Mouse (Mus musculus) CH12.LX (cell line): Measurements from ENCODE around the gene Slc27a4. TPM values are rescaled to one million over a fixed set of nuclear protein-coding genes. Genes with fewer than 3 reads are reported as not detected.

Source experiments
- DNase-seq: peaks from one replicate; pipeline ENCODE4 v3.0.0-alpha.2; 2013; ENCODE audit errors: extremely low read depth
- H3K27ac ChIP-seq: 2 replicates; pipeline ENCODE4 v1.5.1; 2012; ENCODE audit warnings: low read depth, mild to moderate bottlenecking, control low read depth, moderate library complexity; ENCODE audit not compliant: insufficient read depth
- H3K27me3 ChIP-seq: replicated peaks from 2 replicates; pipeline ENCODE3; 2012; ENCODE audit warnings: inconsistent platforms
- H3K36me3 ChIP-seq, 2 experiments: replicated peaks in 1 of 2; 2 replicates each; pipeline versions ENCODE3 to v1.6.1; 2012; ENCODE audit warnings: inconsistent platforms in 1 of 2, low read length in 1 of 2, mild to moderate bottlenecking in 1 of 2, mixed read lengths in 1 of 2, moderate library complexity in 1 of 2; ENCODE audit not compliant: control insufficient read depth in 1 of 2, insufficient read depth in 1 of 2
- H3K4me1 ChIP-seq, 2 experiments: 2 replicates each; pipeline ENCODE4 v1.6.1; 2012; ENCODE audit warnings: inconsistent platforms in 1 of 2, moderate library complexity in 1 of 2; ENCODE audit not compliant: insufficient read depth in 2 of 2, control insufficient read depth in 1 of 2
- H3K4me2 ChIP-seq: 2 replicates; pipeline ENCODE4 v1.6.1; 2012; ENCODE audit warnings: low read depth, mild to moderate bottlenecking, control low read depth; ENCODE audit not compliant: poor library complexity, insufficient read depth, severe bottlenecking
- H3K4me3 ChIP-seq, 3 experiments: fragments of 150-350 bp in 1 of 3; sonication (generic) in 1 of 3; replicated peaks in 1 of 3; 2 replicates each; pipeline versions ENCODE3 to v1.5.1; 2011 to 2012; ENCODE audit warnings: low read depth in 2 of 3, low read length in 2 of 3, mild to moderate bottlenecking in 2 of 3, moderate library complexity in 2 of 3, control low read depth in 1 of 3, improper control_type of control experiment in 1 of 3, inconsistent platforms in 1 of 3, mixed read lengths in 1 of 3; ENCODE audit not compliant: poor library complexity in 1 of 3
- H3K79me2 ChIP-seq: replicated peaks from 2 replicates; pipeline ENCODE4 v1.6.1; 2012; ENCODE audit warnings: mild to moderate bottlenecking, moderate library complexity; ENCODE audit not compliant: control insufficient read depth, poor library complexity, insufficient read depth, severe bottlenecking; ENCODE audit errors: extremely low read depth
- H3K9ac ChIP-seq: 2 replicates; pipeline ENCODE4 v1.6.1; 2012; ENCODE audit warnings: low read depth, mild to moderate bottlenecking, control low read depth, moderate library complexity; ENCODE audit not compliant: insufficient read depth
- H3K9me3 ChIP-seq: replicated peaks from 2 replicates; pipeline ENCODE3; 2012; ENCODE audit warnings: low read length, inconsistent platforms, mixed read lengths
- BHLHE40 ChIP-seq: IDR thresholded peaks from 2 replicates; pipeline ENCODE4 v1.6.1; 2011; ENCODE audit warnings: mild to moderate bottlenecking, low read depth, low read length, improper control_type of control experiment
- CHD1 ChIP-seq: IDR thresholded peaks from 2 replicates; pipeline ENCODE4 v1.6.1; 2012; ENCODE audit warnings: low read depth, low read length, improper control_type of control experiment, inconsistent platforms
- CHD2 ChIP-seq: IDR thresholded peaks from 2 replicates; pipeline ENCODE4 v1.6.1; 2011; ENCODE audit warnings: low read length, improper control_type of control experiment
- CTCF ChIP-seq, 2 experiments: IDR thresholded peaks in 1 of 2; conservative IDR thresholded peaks in 1 of 2; 2 replicates each; pipeline ENCODE4 v1.5.1; 2011 to 2012; ENCODE audit warnings: low read depth in 2 of 2, low read length in 2 of 2, improper control_type of control experiment in 1 of 2, inconsistent platforms in 1 of 2, mild to moderate bottlenecking in 1 of 2, moderate library complexity in 1 of 2
- E2F4 ChIP-seq: IDR thresholded peaks from 2 replicates; pipeline ENCODE4 v1.6.1; 2011; ENCODE audit warnings: low read depth, low read length, improper control_type of control experiment; ENCODE audit not compliant: insufficient replicate concordance
- ELF1 ChIP-seq: IDR thresholded peaks from 2 replicates; pipeline ENCODE4 v1.6.1; 2014; ENCODE audit warnings: low read depth, mild to moderate bottlenecking, inconsistent platforms, low read length, improper control_type of control experiment
- EP300 ChIP-seq: IDR thresholded peaks from 2 replicates; pipeline ENCODE4 v1.6.1; 2011; ENCODE audit warnings: low read length, improper control_type of control experiment
- ETS1 ChIP-seq: conservative IDR thresholded peaks from 2 replicates; pipeline ENCODE4 v1.6.1; 2012; ENCODE audit warnings: low read depth, mild to moderate bottlenecking, inconsistent platforms, low read length, improper control_type of control experiment, moderate library complexity
- GABPA ChIP-seq: IDR thresholded peaks from 2 replicates; pipeline ENCODE4 v1.6.1; 2012; ENCODE audit warnings: low read depth, low read length, improper control_type of control experiment, inconsistent platforms; ENCODE audit not compliant: insufficient replicate concordance
- HCFC1 ChIP-seq: IDR thresholded peaks from 2 replicates; pipeline ENCODE4 v1.6.1; 2012; ENCODE audit warnings: low read depth, mild to moderate bottlenecking, inconsistent platforms, low read length, improper control_type of control experiment
- IRF4 ChIP-seq: IDR thresholded peaks from 2 replicates; pipeline ENCODE4 v1.6.1; 2014; ENCODE audit warnings: low read depth, mild to moderate bottlenecking, inconsistent platforms, low read length, improper control_type of control experiment
- JUN ChIP-seq: IDR thresholded peaks from 2 replicates; pipeline ENCODE4 v1.6.1; 2011; ENCODE audit warnings: low read depth, mild to moderate bottlenecking, low read length, improper control_type of control experiment, moderate library complexity; ENCODE audit not compliant: insufficient read depth
- JUND ChIP-seq: conservative IDR thresholded peaks from 2 replicates; pipeline ENCODE4 v1.6.1; 2011; ENCODE audit warnings: low read depth, low read length, improper control_type of control experiment
- KAT2A ChIP-seq: IDR thresholded peaks from 2 replicates; pipeline ENCODE4 v1.6.1; 2012; ENCODE audit warnings: low read length, improper control_type of control experiment, inconsistent platforms; ENCODE audit not compliant: insufficient replicate concordance
- MAFK ChIP-seq: IDR thresholded peaks from 2 replicates; pipeline ENCODE4 v1.6.1; 2011; ENCODE audit warnings: low read length, improper control_type of control experiment; ENCODE audit not compliant: insufficient replicate concordance
- MAX ChIP-seq: IDR thresholded peaks from 2 replicates; pipeline ENCODE4 v1.6.1; 2011; ENCODE audit warnings: low read length, improper control_type of control experiment
- MAZ ChIP-seq: IDR thresholded peaks from 2 replicates; pipeline ENCODE4 v1.6.1; 2012; ENCODE audit warnings: low read depth, mild to moderate bottlenecking, inconsistent platforms, low read length, improper control_type of control experiment, moderate library complexity
- MEF2A ChIP-seq: IDR thresholded peaks from 2 replicates; pipeline ENCODE4 v1.6.1; 2014; ENCODE audit warnings: low read depth, mild to moderate bottlenecking, inconsistent platforms, low read length, improper control_type of control experiment, borderline replicate concordance
- MXI1 ChIP-seq: IDR thresholded peaks from 2 replicates; pipeline ENCODE4 v1.6.1; 2011; ENCODE audit warnings: mild to moderate bottlenecking, low read depth, low read length, improper control_type of control experiment
- MYC ChIP-seq: IDR thresholded peaks from 2 replicates; pipeline ENCODE4 v1.6.1; 2011; ENCODE audit warnings: low read depth, mild to moderate bottlenecking, improper control_type of control experiment, low read length
- NELFE ChIP-seq: IDR thresholded peaks from 2 replicates; pipeline ENCODE4 v1.6.1; 2011; ENCODE audit warnings: low read depth, low read length, improper control_type of control experiment
- NRF1 ChIP-seq: IDR thresholded peaks from 2 replicates; pipeline ENCODE4 v1.6.1; 2014; ENCODE audit warnings: low read depth, mild to moderate bottlenecking, inconsistent platforms, low read length, improper control_type of control experiment, moderate library complexity
- PAX5 ChIP-seq: IDR thresholded peaks from 2 replicates; pipeline ENCODE4 v1.6.1; 2012; ENCODE audit warnings: low read length, inconsistent platforms, mixed read lengths
- POLR2A ChIP-seq: IDR thresholded peaks from 2 replicates; pipeline ENCODE4 v1.6.1; 2011; ENCODE audit warnings: low read depth, mild to moderate bottlenecking, improper control_type of control experiment, low read length
- POLR2AphosphoS2 ChIP-seq: IDR thresholded peaks from 2 replicates; pipeline ENCODE4 v1.6.1; 2011; ENCODE audit warnings: low read depth, low read length, improper control_type of control experiment
- RAD21 ChIP-seq: IDR thresholded peaks from 2 replicates; pipeline ENCODE4 v1.6.1; 2011; ENCODE audit warnings: low read depth, mild to moderate bottlenecking, low read length, improper control_type of control experiment, moderate library complexity
- RCOR1 ChIP-seq: conservative IDR thresholded peaks from 2 replicates; pipeline ENCODE4 v1.6.1; 2012; ENCODE audit warnings: low read depth, mild to moderate bottlenecking, inconsistent platforms, low read length, improper control_type of control experiment
- SIN3A ChIP-seq: IDR thresholded peaks from 2 replicates; pipeline ENCODE4 v1.6.1; 2012; ENCODE audit warnings: low read length, improper control_type of control experiment, inconsistent platforms
- SMC3 ChIP-seq: IDR thresholded peaks from 2 replicates; pipeline ENCODE4 v1.6.1; 2011; ENCODE audit warnings: low read depth, low read length, improper control_type of control experiment
- TBP ChIP-seq: conservative IDR thresholded peaks from 2 replicates; pipeline ENCODE4 v1.6.1; 2011; ENCODE audit warnings: low read depth, low read length, improper control_type of control experiment
- TCF12 ChIP-seq: IDR thresholded peaks from 2 replicates; pipeline ENCODE4 v1.6.1; 2014; ENCODE audit warnings: low read depth, mild to moderate bottlenecking, inconsistent platforms, low read length, improper control_type of control experiment
- UBTF ChIP-seq: IDR thresholded peaks from 2 replicates; pipeline ENCODE4 v1.6.1; 2012; ENCODE audit warnings: low read depth, mild to moderate bottlenecking, inconsistent platforms, low read length, improper control_type of control experiment, moderate library complexity
- USF1 ChIP-seq: IDR thresholded peaks from 2 replicates; pipeline ENCODE4 v1.6.1; 2014; ENCODE audit warnings: low read depth, mild to moderate bottlenecking, inconsistent platforms, low read length, improper control_type of control experiment
- USF2 ChIP-seq: conservative IDR thresholded peaks from 2 replicates; pipeline ENCODE4 v1.6.1; 2011; ENCODE audit warnings: low read depth, low read length, improper control_type of control experiment
- ZC3H11A ChIP-seq: IDR thresholded peaks from 2 replicates; pipeline ENCODE4 v1.6.1; 2012; ENCODE audit warnings: low read depth, mild to moderate bottlenecking, inconsistent platforms, low read length, improper control_type of control experiment
- ZKSCAN1 ChIP-seq: IDR thresholded peaks from 2 replicates; pipeline ENCODE4 v1.6.1; 2012; ENCODE audit warnings: low read depth, inconsistent platforms, low read length, improper control_type of control experiment, borderline replicate concordance
- ZMIZ1 ChIP-seq: IDR thresholded peaks from 2 replicates; pipeline ENCODE4 v1.6.1; 2012; ENCODE audit warnings: low read depth, mild to moderate bottlenecking, inconsistent platforms, low read length, improper control_type of control experiment
- ZNF384 ChIP-seq: IDR thresholded peaks from 2 replicates; pipeline ENCODE4 v1.6.1; 2012; ENCODE audit warnings: low read depth, low read length, improper control_type of control experiment, inconsistent platforms
- dilution Hi-C: fragments of 300-500 bp; cut with MboI; formaldehyde crosslinking; loops from 2 replicates; pipeline ENCODE4 v1.14.3; 2020; ENCODE audit warnings: low sequenced_read_pairs; ENCODE audit not compliant: extremely low pct_unique_long_range_greater_than_20kb, extremely low pct_ligation_motif_present
- in situ Hi-C: fragments of 300-500 bp; cut with MboI; formaldehyde crosslinking; loops from 3 replicates; pipeline ENCODE4 v1.14.3; 2019; ENCODE audit warnings: low sequenced_read_pairs, low pct_ligation_motif_present, low pct_unique_long_range_greater_than_20kb, mixed read lengths
- polyA plus RNA-seq: library from polyadenylated mRNA; unstranded; fragments of >175 nt; gene quantifications from 2 replicates; pipeline ENCODE4 v1.2.1, GENCODE M21; 2012; ENCODE audit warnings: low read depth; ENCODE audit not compliant: insufficient read length
- total RNA-seq, 2 experiments: library from RNA; depleted of rRNA; stranded (reverse); fragments of 300-350 nt in 1 of 2; fragments of >200 nt in 1 of 2; gene quantifications; 2 replicates each; pipeline ENCODE4 v1.2.3; 2012 to 2014

Slc27a4 gene
- total RNA-seq (2012; rRNA removed) (8.9 and 11.3 TPM in 2 replicates), total RNA-seq (2014; rRNA removed) (3.6 and 4.8 TPM in 2 replicates), polyA plus RNA-seq (4.7 and 4.9 TPM in 2 replicates)

- Histone ChIP-seq H3K36me3 (peaks cover 4 to 14% of the 10 kb centered on the region in 2 experiments), H3K27ac (no peak within 1 kb of the TSS), H3K79me2 (no peaks in the 10 kb centered on the region), H3K4me2 (peak within 1 kb of the TSS; percentile 84), H3K4me1 (peaks cover 0 to 8% of the 10 kb centered on the region in 2 experiments; a peak in 2 of 4 replicates), H3K9ac (peak within 1 kb of the TSS; percentile 65)
- dilution Hi-C loops (no loop called here), in situ Hi-C loops (no loop called here)
- peak; percentile 84 for DNase-seq
- TF ChIP-seq ZKSCAN1 (no peak), SIN3A (peak; percentile 80), POLR2A (peak; percentile 56; the same call in 1 of the 2 replicates), KAT2A (peak; percentile 94; the same call in 1 of the 2 replicates), HCFC1 (peak; percentile 100), E2F4 (no peak), TCF12 (peak; percentile 67), USF2 (no peak), TBP (no peak), MXI1 (peak; percentile 77), MAZ (no peak), JUN (no peak), CHD2 (peak; percentile 26; the same call in 1 of the 2 replicates), CHD1 (no peak), ETS1 (no peak), USF1 (no peak), MAX (peak; percentile 43; the same call in 1 of the 2 replicates), SMC3 (no peak), RCOR1 (no peak), NRF1 (peak; percentile 80), POLR2AphosphoS2 (no peak), BHLHE40 (no peak), CTCF (conservative IDR thresholded peaks at IDR 0.05 in 1 of 2, IDR thresholded peaks at IDR 0.05 in 1 of 2; ENCODE audit: low read depth in 2 of 2, low read length in 2 of 2) (no peak), JUND (no peak), ZNF384 (no peak), MEF2A (peak; percentile 48; the same call in 1 of the 2 replicates), UBTF (no peak), ZMIZ1 (peak; percentile 84), ELF1 (peak; percentile 71), EP300 (no peak), MYC (no peak), NELFE (peak; percentile 58; the same call in 1 of the 2 replicates), IRF4 (0 out of 2 replicates have a peak, but pooled peaks have one; percentile 38), GABPA (peak; percentile 66; the same call in 1 of the 2 replicates), MAFK (no peak), ZC3H11A (no peak), PAX5 (no peak), RAD21 (no peak)
- TF ChIP-seq, all 38 proteins: peak for 15
- Histone ChIP-seq H3K9me3 (no peaks in the 10 kb centered on the region), H3K4me3 (peak within 1 kb of the TSS; percentile 60 to 79 (median 65)), H3K27me3 (peaks cover 30% of the 10 kb centered on the region)
Observed at GRCm38 (mm10) chr2:29802075-29802826, at the start of gene Slc27a4. TSS of gene Slc27a4 (plus strand) at chr2:29802634.
